Mouse (Mus musculus) right cerebral cortex, postnatal 10 days (tissue): ENCODE data around the gene Ccdc62.

Experiments used
- DNase-seq, 2 experiments: peaks; one replicate each; pipeline ENCODE4 v3.0.0; 2021; ENCODE audit warnings: low spot score in 2 of 2

The Ccdc62 gene

GRCm38 (mm10) chr5:123979221-123979979 is 48.9 kb downstream of the Ccdc62 start:
- no peak for DNase-seq

- no peak for DNase-seq
These were observed 49.5 kb downstream of the Ccdc62 start for GRCm38 (mm10) chr5:123979980-123980369.

GRCm38 (mm10) chr5:123980521-123981249 is 50.2 kb downstream of the Ccdc62 start:
- no peak for DNase-seq

GRCm38 (mm10) chr5:123981250-123981554 is 50.7 kb downstream of the Ccdc62 start:
- DNase-seq: peak; percentile 69 to 78

- no peak for DNase-seq
These were observed 52.4 kb downstream of the Ccdc62 start for GRCm38 (mm10) chr5:123982838-123983237.

GRCm38 (mm10) chr5:123985434-123985833 is 55.0 kb downstream of the Ccdc62 start:
- peak; percentile 68 to 77 for DNase-seq

DNA sequence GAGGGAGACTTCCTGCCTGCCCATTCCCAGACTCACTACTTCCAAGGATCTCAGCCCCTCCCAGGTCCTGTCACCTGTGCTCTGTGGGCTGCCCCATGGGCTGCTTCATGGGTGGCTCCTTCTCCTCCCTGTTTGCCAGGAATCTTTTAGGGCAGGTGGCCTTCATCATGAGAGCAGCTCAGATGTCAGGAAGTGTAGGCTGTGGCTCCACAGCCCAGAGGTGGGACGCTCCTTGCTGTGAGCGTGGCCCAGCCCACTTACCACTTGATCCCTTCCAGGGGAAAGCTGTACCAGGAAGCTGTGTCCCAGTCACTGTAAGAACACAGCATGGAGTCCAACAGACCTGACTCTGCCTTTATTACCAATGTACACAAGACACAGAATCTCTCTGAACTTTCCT is 56.4 kb downstream of the Ccdc62 start:
- no peak for DNase-seq

DNA sequence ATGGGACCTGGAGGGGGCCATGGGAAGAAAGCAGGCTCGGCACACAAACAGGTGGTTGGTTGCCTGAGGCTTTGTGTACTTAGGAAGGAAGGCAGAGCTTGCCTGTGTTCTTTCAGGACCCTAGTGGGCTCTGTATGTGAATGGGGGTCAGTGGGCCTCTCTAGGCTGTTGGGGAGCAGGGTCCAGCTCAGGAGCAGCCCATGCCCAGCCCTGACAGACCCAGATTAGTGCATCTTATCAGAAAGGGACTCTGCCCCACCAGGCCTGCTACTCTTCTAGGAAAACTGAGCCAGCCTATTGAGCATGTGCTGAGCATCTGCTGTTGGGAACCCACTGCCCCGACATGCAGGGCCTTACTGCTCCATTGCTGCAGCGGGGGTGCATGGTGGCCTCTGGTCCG is 57.0 kb downstream of the Ccdc62 start:
- no peak for DNase-seq

DNA sequence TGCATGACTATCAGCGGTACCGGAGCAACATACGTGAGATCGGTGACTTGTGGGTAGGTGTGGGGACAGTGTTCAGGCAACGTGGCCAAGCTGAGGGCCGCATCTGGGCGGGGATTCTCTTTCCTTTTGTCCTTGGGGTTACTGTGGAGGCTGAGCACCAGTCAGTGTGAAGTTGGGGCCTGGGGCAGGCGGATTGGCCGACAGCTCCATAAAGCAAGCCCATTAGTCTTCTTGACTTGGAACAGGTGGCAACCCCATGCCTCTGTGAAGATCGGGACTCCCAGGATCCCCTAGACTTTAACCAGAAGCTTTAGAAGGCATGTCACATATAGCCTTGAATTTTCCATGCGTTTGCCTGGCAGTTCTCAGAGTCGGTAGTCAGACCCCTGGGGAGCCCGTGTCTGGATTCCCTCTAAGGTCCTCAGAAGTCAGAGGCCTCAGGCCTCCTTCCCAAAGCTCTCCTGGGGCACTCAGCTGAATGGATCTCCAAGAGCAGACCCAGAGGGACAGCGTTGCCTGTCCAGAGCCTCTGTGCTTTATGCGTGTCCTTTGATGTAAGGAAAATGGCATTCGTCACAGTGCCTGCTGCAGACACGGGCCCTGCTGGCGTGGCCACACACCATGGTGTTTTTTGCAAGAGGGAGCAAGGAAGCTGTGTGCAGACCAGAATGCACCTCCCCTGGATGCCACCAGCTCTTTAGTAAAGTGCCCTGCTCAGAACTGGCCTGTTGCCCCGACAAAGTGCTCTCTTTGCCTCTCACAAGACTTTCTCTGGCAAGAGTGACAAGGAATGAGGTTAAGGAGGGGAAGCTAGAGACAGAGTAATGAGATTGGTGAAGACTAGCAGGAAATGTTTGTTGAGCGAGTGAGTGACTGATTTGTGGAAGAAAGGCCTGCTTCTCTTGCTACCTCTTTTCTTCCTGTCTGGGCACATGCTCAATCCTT is 59.7 kb downstream of the Ccdc62 start:
- peak in 1 of 2 experiments; percentile 42 for DNase-seq

DNA sequence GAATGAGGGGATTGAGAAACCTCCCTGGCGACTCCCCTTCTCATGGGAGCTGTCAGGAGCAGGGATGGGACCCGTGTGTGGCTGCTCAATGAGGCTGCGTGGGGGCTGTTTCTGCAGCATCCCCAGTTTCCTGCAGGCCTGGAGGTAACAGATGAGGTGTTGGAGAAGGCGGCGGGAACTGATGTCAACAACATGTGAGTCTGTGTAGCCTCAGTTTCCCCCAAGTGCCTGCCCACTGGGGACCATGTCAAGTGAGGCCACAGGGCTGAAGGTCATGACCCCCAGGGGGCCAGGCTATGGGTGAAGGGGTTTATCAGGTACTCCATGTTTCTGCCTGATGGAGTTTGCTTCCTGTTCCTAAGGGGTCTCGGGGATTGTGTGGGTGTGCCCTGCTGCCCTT is 60.8 kb downstream of the Ccdc62 start:
- DNase-seq: peak in 1 of 2 experiments; percentile 33

GRCm38 (mm10) chr5:123992193-123992637 is 61.7 kb downstream of the Ccdc62 start:
- DNase-seq: peak in 1 of 2 experiments; percentile 37

- DNase-seq: peak; percentile 85 to 90
These were observed 62.3 kb downstream of the Ccdc62 start for GRCm38 (mm10) chr5:123992794-123993193.

DNA sequence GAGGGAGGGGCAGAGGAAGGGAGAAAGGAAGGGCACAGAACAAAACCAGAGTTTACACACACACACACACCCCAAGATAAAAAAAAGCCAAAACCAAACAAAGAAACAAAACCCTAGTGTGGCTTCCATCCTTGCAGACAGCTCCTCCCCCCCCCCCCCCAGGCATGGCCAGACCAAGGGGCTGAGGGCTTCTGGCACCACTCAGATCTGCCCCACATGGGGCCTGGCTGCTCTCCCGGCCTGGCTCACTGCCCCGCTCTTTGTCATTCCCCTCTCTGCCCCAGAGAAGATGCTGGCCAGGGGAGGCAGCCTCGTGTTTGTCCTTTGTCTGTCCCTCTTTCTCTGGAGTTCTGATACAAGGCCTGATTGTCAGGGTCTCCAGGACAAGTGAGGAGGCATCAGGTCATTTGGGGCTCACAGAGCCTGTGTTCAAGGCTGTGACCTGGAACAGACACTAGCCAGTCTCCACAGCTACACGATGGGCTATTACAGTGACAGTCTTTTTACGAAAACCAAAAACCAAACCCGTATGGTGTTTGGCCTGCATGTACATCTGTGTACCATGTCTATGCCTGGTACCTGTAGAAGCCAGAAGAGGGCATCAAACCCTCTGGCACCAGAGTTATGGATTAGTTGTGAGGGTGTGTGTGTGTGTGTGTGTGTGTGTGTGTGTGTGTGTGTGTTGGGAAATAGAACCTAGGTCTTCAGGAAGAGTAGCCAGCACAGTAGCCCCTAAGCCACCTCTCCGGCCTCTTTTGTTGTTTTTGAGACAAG is 63.0 kb downstream of the Ccdc62 start:
- peak; percentile 88 to 89 for DNase-seq

DNA sequence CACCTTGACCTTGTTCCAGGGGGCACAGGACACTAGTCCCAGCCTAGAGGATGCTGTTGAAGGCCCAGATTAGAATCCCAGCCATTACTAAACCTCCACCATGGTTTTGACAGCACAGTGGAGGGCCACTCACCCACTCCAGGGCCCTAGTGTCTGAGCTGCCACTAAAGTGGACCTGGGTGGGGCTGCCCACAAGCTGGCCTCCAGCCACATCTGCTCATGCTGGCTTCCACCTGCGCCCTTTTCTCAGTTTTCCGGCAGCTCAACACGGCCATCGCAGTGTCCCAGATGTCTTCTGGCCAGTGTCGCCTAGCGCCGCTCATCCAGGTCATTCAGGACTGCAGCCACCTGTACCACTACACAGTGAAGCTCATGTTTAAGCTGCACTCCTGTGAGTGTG is 64.0 kb downstream of the Ccdc62 start:
- peak in 1 of 2 experiments; percentile 32 for DNase-seq

DNA sequence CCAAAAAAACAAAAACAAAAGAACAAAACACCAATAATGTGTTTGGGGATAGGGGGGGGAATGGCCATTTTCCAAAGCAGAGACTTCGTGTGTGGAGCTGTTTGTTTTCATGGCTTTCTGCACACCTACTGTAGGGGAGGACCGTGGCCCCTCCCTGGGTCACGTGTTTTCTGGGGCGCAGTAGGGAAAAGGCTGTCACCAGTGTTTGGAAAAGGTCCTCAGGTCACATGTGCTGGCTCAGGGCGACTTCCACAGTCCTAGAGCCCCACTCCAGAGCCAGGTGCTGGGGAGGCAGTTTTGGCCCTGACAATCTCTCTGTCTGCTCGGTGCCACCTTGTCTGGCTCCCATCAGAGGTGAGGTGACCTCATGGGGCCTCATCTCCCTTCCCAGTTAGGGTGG is 64.9 kb downstream of the Ccdc62 start:
- no peak for DNase-seq

- DNase-seq: peak in 1 of 2 experiments; percentile 51
These were observed 65.7 kb downstream of the Ccdc62 start for GRCm38 (mm10) chr5:123996194-123996593.

DNA sequence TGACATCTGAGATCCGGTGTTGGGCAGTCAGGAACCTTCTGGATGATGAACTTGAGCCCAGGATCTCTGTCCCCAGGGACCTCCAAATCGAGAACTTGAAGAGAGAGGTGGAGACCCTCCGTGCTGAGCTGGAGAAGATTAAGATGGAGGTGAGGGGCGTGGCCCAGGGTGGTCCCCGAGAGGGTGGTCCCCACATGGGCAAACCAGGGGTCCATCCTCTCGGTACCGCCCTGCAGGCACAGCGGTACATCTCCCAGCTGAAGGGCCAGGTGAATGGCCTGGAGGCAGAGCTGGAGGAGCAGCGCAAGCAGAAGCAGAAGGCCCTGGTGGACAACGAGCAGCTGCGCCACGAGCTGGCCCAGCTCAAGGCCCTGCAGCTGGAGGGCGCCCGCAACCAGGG is 66.2 kb downstream of the Ccdc62 start:
- DNase-seq: peak in 1 of 2 experiments; percentile 38

GRCm38 (mm10) chr5:123997211-123997751 is 66.8 kb downstream of the Ccdc62 start:
- DNase-seq: no peak

DNA sequence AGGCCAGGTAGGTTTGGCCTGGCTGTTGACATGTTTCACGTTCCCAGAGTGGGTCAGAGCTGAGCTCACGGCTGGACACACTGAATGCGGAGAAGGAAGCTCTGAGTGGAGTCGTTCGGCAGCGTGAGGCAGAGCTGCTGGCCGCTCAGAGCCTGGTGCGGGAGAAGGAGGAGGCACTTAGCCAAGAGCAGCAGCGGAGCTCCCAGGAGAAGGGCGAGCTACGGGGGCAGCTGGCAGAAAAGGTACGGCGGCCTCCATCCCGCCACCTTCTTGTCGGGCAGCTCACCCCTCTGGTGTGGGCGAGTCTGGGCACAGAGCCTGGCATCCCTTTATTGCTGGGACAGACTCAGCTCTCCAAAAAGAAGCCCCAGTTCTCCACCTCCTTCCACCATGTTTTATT is 67.3 kb downstream of the Ccdc62 start:
- peak in 1 of 2 experiments; percentile 49 for DNase-seq

DNA sequence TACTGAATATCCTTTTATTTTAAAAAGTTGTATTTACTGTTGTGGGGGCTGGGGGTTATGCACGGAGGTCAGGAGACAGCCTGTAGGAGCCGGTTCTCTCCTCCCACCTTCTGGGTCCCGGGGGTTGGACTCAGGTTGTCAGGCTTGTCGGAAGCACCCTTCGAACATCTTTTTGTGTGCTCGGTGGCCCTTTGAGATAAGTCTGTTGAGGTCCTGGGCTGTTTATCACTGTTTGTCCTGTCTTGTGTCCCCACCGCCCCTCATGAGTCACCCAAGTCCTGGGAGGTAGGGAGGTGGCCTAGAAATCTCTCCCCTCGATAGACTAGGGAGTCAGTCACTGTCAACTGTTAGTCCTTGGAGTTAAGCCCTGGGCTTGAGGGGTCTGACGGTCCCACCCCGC is 67.9 kb downstream of the Ccdc62 start:
- peak in 1 of 2 experiments; percentile 22 for DNase-seq

GRCm38 (mm10) chr5:124000824-124001223 is 70.3 kb downstream of the Ccdc62 start:
- peak; percentile 92 to 94 for DNase-seq
